Comparison of ENCODE assay signal across 25 mouse cellular contexts in the genomic region with DNA sequence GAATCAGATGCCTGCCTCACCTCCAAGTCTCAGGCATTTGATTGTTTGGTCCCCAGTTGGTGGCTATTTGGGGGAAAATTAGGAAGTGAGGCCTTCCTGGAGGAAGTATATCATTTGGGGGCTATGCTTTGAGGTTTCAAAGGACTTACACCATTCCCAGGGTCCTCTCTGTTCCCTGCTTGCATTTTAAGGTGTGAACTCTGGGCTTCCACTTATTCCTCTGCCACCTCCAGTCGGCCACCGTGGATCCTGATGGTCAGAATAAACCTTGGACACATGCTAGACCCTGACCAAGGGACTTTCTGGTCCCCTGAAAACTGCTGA. TPM values are rescaled to one million over a fixed set of nuclear protein-coding genes. Genes with fewer than 3 reads are reported as not detected.
"Had no signal": no experiment of that assay in that cellular context is flagged by ENCODE, and none has a peak within 500 bp of the region (broad histone marks: within the 10 kb centered on the region; RNA-seq: fewer than 3 reads in every experiment).

No protein-coding gene starts in this region.

- H3K9me3 ChIP-seq: kidney, embryonic 15.5 days; limb, embryonic 13.5 days; liver, embryonic 13.5 days; megakaryocyte, embryonic 14.5 days; midbrain, embryonic 10.5 days; midbrain, embryonic 13.5 days; neural tube, embryonic 13.5 days; stomach, embryonic 15.5 days had no signal

- H3K36me3 ChIP-seq: kidney, embryonic 15.5 days; limb, embryonic 13.5 days; liver, embryonic 13.5 days; midbrain, embryonic 10.5 days; midbrain, embryonic 13.5 days; neural tube, embryonic 13.5 days; stomach, embryonic 15.5 days had no signal

- DNase-seq: kidney, adult 8-10 months; kidney, postnatal 10 days; left cerebral cortex, postnatal 4 days; liver; liver, embryonic 13.5 days; lung, embryonic 14.5 days; retina, postnatal 1 day; right cerebral cortex, postnatal 25 days; spleen, adult 18-20 months; thymus, postnatal 36 days had no signal

- ATAC-seq: midbrain, embryonic 13.5 days; midbrain, embryonic 16.5 days had no signal

- H3K27ac ChIP-seq: kidney, embryonic 15.5 days; limb, embryonic 13.5 days; liver, embryonic 13.5 days; macrophage; midbrain, embryonic 10.5 days; midbrain, embryonic 13.5 days; neural tube, embryonic 13.5 days; stomach, embryonic 15.5 days had no signal

- H3K4me3 ChIP-seq: kidney, embryonic 15.5 days; limb, embryonic 13.5 days; liver, embryonic 13.5 days; megakaryocyte, embryonic 14.5 days; midbrain, embryonic 10.5 days; midbrain, embryonic 13.5 days; myocyte; neural tube, embryonic 13.5 days; stomach, embryonic 15.5 days had no signal

- H3K9ac ChIP-seq: kidney, embryonic 15.5 days; limb, embryonic 13.5 days; liver, embryonic 13.5 days; lung, embryonic 14.5 days; midbrain, embryonic 13.5 days; neural tube, embryonic 13.5 days; stomach, embryonic 15.5 days had no signal

- H3K4me2 ChIP-seq: kidney, embryonic 15.5 days; limb, embryonic 13.5 days; liver, embryonic 13.5 days; lung, embryonic 14.5 days; midbrain, embryonic 13.5 days; neural tube, embryonic 13.5 days; stomach, embryonic 15.5 days had no signal

RNA-seq across cellular contexts. Expression of a gene that starts 6.1 kb away (rescaled TPM):
- total RNA-seq: monocyte, adult 5-6 weeks had no signal
- polyA plus RNA-seq: liver, embryonic 16.5 days; lung, embryonic 14.5 days; lung, postnatal 0 days; macrophage; thymus, postnatal 0 days had no signal

RNA-seq across cellular contexts. Expression of a gene that starts 6.2 kb away (rescaled TPM):
- total RNA-seq: monocyte, adult 5-6 weeks; neutrophil, adult 5-6 weeks had no signal
- polyA plus RNA-seq: macrophage had no signal
